Mouse (Mus musculus) cerebellum, adult 2 months (tissue): Measurements from ENCODE around the gene Arsj.

Experiments
- CTCF ChIP-seq: fragments of 200-500 bp; IDR thresholded peaks from 2 replicates; pipeline ENCODE4 v1.5.1; 2011; ENCODE audit warnings: low read depth, mild to moderate bottlenecking, control low read depth, low read length, moderate library complexity, borderline replicate concordance; ENCODE audit not compliant: insufficient read depth
- POLR2A ChIP-seq: fragments of 200-500 bp; IDR thresholded peaks from 2 replicates; pipeline ENCODE4 v1.6.1; 2011; ENCODE audit warnings: low read length, control low read depth, borderline replicate concordance; ENCODE audit not compliant: insufficient read depth

GRCm38 (mm10) chr3:126439331-126439730 lies 75.8 kb downstream of the Arsj start:
- TF ChIP-seq POLR2A (no peak), CTCF (no peak)
